Mouse (Mus musculus) v-Abl transformed pro-B cells (cell line): ENCODE measurements around the gene Rtn4rl2.

Source experiments
- in situ Hi-C, 2 experiments: fragments of 400-800 bp; cut with MboI; formaldehyde crosslinking; loops; one replicate each; pipeline ENCODE4 v1.15.1; 2025; ENCODE audit not compliant: unreplicated experiment in 2 of 2

Rtn4rl2 gene

DNA sequence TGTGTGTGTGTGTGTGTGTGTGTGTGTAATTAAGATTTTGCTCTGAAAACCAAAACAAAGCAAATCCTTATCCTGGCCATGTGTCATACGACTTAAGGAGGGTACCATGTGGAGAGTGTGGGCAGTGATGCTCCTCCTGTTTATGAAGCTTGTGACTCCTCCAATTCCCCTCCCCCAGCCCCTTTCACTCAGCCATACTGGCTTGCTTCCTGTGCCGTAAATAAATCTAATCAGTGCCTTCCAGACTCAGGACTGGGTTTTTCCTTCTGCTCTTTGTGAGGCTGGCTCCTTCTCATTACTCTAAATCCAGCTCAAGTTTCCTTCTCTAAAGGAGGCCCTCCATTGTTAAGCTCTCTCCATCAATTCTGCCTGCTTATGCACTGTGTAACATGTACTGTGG lies 63.3 kb downstream of the Rtn4rl2 start:
- in situ Hi-C loops = loop anchor here in 1 of 2 experiments (10.0 kb wide), 1 partner anchor 148 kb away; the partner anchor contains the start of genes Gm28635, Med19, Selenoh and Tmx2

GRCm38 (mm10) chr2:84822552-84822951 lies 64.0 kb downstream of the Rtn4rl2 start, which contains the start of gene Smtnl1:
Gene Smtnl1 (minus strand): TSS chr2:84822652.
- in situ Hi-C loops = loop anchor here in 1 of 2 experiments (10.0 kb wide), 1 partner anchor 148 kb away; the partner anchor contains the start of genes Gm28635, Med19, Selenoh and Tmx2
